Mouse (Mus musculus) intestine, embryonic 16.5 days (tissue): ENCODE results near the gene Cox5b. TPM values are rescaled to one million over a fixed set of nuclear protein-coding genes. Genes with fewer than 3 reads are reported as not detected.

Experiments
- ATAC-seq: fragments of 200-750 bp; cut with Nextera tagmentation; 2 replicates; pipeline ENCODE4 v1.8.0; 2017; ENCODE audit warnings: moderate TSS enrichment, moderate library complexity
- H3K27ac ChIP-seq: fragments of 300-500 bp; sonication (generic); 2 replicates; pipeline ENCODE4 v1.5.1; 2014; ENCODE audit warnings: mild to moderate bottlenecking, low read length
- H3K27me3 ChIP-seq: fragments of 300-500 bp; sonication (generic); replicated peaks from 2 replicates; pipeline ENCODE4 v1.6.1; 2014; ENCODE audit warnings: low read length, control low read depth, mixed read lengths; ENCODE audit not compliant: control insufficient read depth, insufficient read depth
- H3K36me3 ChIP-seq: fragments of 300-500 bp; sonication (generic); 2 replicates; pipeline ENCODE4 v1.6.1; 2014; ENCODE audit warnings: low read length, control low read depth; ENCODE audit not compliant: control insufficient read depth, insufficient read depth
- H3K4me1 ChIP-seq: fragments of 300-500 bp; sonication (generic); 2 replicates; pipeline ENCODE4 v1.6.1; 2014; ENCODE audit warnings: low read length, control low read depth, mixed read lengths; ENCODE audit not compliant: control insufficient read depth, insufficient read depth
- H3K4me2 ChIP-seq: fragments of 300-500 bp; sonication (generic); 2 replicates; pipeline ENCODE4 v1.6.1; 2014; ENCODE audit warnings: low read depth, low read length, control low read depth
- H3K4me3 ChIP-seq: fragments of 300-500 bp; sonication (generic); 2 replicates; pipeline ENCODE4 v1.5.1; 2014; ENCODE audit warnings: mild to moderate bottlenecking, low read length
- H3K9ac ChIP-seq: fragments of 300-500 bp; sonication (generic); 2 replicates; pipeline ENCODE4 v1.6.1; 2014; ENCODE audit warnings: low read depth, low read length
- H3K9me3 ChIP-seq: fragments of 300-500 bp; sonication (generic); 2 replicates; pipeline ENCODE4 v1.6.1; 2016; ENCODE audit warnings: low read length, control low read depth; ENCODE audit not compliant: control insufficient read depth
- WGBS: fragments of 180-500 bp; shearing (Covaris S2); extraction: QIAGEN DNeasy Blood & Tissue Kit; methylation state at CpG from one replicate; pipeline ENCODE4 v1.1.7; 2014; 5-methylcytosine and 5-hydroxymethylcytosine counted together
- microRNA-seq: library from miRNA; unstranded; fragments of <30 nt; microRNA quantifications from one replicate; pipeline ENCODE4, GENCODE M21; 2016
- polyA plus RNA-seq: library from polyadenylated mRNA; unstranded; fragments of >200 nt; fragmentation: Nextera tagmentation; extraction: Ambion mirVana; gene quantifications from 2 replicates; pipeline ENCODE4 v1.2.1, GENCODE M21; 2015

The Cox5b gene
- polyA plus RNA-seq, 1 experiment from 2014 or later = 946 TPM

- Histone ChIP-seq H3K4me1 (no peaks in the 10 kb centered on the region), H3K27me3 (no peaks in the 10 kb centered on the region), H3K36me3 (no peaks in the 10 kb centered on the region), H3K27ac (no peak overlapping the region), H3K9ac (no peak overlapping the region), H3K4me3 (no peak overlapping the region), H3K9me3 (no peaks in the 10 kb centered on the region), H3K4me2 (no peak overlapping the region)
- ATAC-seq = no peak
- WGBS = 73% methylated on average over 5 of the region's 5 CpGs
Measured at GRCm38 (mm10) chr1:36739231-36739630, 48.0 kb downstream of the Cox5b start.

GRCm38 (mm10) chr1:36743046-36743445 lies 51.8 kb downstream of the Cox5b start:
- H3K9ac ChIP-seq = no peak overlapping the region
- no peak for ATAC-seq
- H3K4me1 ChIP-seq = no peaks in the 10 kb centered on the region
- 78% methylated on average over 9 of the region's 9 CpGs for WGBS
- no peaks in the 10 kb centered on the region for H3K27me3 ChIP-seq
- H3K4me2 ChIP-seq = no peak overlapping the region
- no peak overlapping the region for H3K27ac ChIP-seq
- H3K36me3 ChIP-seq = no peaks in the 10 kb centered on the region
- H3K9me3 ChIP-seq = no peaks in the 10 kb centered on the region
- no peak overlapping the region for H3K4me3 ChIP-seq

Small RNAs within 50 kb of the gene (microRNA-seq; reads per million reads assigned to microRNA genes)
- not detected for gene Gm24133

Other genes starting within 250 kb of the Cox5b start
- 29.8 and 32.1 TPM in 2 replicates for gene Lman2l, start 246.2 kb upstream of the Cox5b start, polyA plus RNA-seq
- gene Cnnm4, start 219.8 kb upstream of the Cox5b start, polyA plus RNA-seq = 39.2 and 40.2 TPM in 2 replicates
- 2.1 and 2.3 TPM in 2 replicates for gene Cnnm3, start 179.6 kb upstream of the Cox5b start, polyA plus RNA-seq
- 12.7 and 14.6 TPM in 2 replicates for gene Ankrd23, start 154.6 kb upstream of the Cox5b start, polyA plus RNA-seq
- gene Gm42417, start 152.0 kb upstream of the Cox5b start, polyA plus RNA-seq = 0.37 TPM in 1 of 2 replicates, not detected in the other
- 23.6 and 26.8 TPM in 2 replicates for gene Ankrd39, start 144.0 kb upstream of the Cox5b start, polyA plus RNA-seq
- gene Sema4c, start 133.1 kb upstream of the Cox5b start, polyA plus RNA-seq = 7.4 and 7.9 TPM in 2 replicates
- 0.54 and 0.73 TPM in 2 replicates for gene Fam178b, start 8.3 kb upstream of the Cox5b start, polyA plus RNA-seq
- gene 4933424G06Rik, start 18.7 kb downstream of the Cox5b start, polyA plus RNA-seq = 0.12 TPM in 1 of 2 replicates, not detected in the other
- gene Actr1b, start 23.0 kb downstream of the Cox5b start, polyA plus RNA-seq = 94.8 and 98.3 TPM in 2 replicates
- gene Zap70, start 70.3 kb downstream of the Cox5b start, polyA plus RNA-seq = 0.72 and 1.0 TPM in 2 replicates